Mouse (Mus musculus): ENCODE measurements at regions not wholly inside any gene's neighbourhood (a gene's known extent, or its start where the extent isn't known, plus 50 kb on each side); places are given as distances from the start of the nearest gene placed in this dataset.

- no peak for TF ChIP-seq CTCF (IDR thresholded peaks at IDR 0.05; ENCODE audit: low read depth, low read length)
- TF ChIP-seq POLR2A (IDR thresholded peaks at IDR 0.05; ENCODE audit: borderline replicate concordance, low read depth, low read length), result no peak
Observed at GRCm38 (mm10) chr1:189085245-189085644, 77.6 kb upstream of the Kctd3 start.

All from bone marrow macrophage, adult 2 months (primary cell).